Mouse (Mus musculus): ENCODE measurements around the gene Shisa2.

GRCm38 (mm10) chr14:59627823-59628222 is 2.7 kb downstream of the Shisa2 start:
- TF ChIP-seq POLR2A (IDR thresholded peaks at IDR 0.05; ENCODE audit: extremely low read depth, insufficient read depth, low read length) (no peak), CTCF (IDR thresholded peaks at IDR 0.05; ENCODE audit: extremely low read depth, insufficient read depth, low read length) (no peak)
